Mouse (Mus musculus): ENCODE results near the gene Gm47791.

The Gm47791 gene

DNA sequence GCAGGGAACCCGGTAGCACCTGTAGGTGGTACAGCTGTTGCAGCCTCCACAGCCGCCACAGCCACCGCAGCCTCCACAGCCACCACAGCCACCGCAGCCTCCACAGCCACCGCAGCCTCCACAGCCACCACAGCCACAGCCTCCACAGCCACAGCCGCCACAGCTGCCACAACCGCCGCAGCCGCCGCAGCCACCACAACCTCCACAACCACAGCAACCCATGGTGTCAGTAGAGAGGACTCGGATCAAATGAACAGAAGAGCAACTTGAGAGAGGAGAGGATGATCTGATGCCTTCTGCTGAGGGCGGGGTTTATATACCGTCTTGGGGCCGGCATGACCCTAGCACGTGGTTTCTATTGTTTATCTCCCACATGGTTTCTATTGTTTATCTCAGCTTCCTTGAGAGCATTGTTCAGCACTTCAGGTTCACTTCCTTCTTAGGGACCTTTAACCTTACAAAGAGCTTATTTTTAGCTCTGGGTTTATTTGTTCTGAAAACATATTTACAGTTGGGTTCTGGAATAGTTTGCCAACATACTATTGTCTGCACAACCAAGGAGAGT, at the start of gene Gm47791:
Gene Gm47791, minus strand, starts transcription at position 222 of the 565 bp plus-strand sequence.
- no peak for DNase-seq

DNA sequence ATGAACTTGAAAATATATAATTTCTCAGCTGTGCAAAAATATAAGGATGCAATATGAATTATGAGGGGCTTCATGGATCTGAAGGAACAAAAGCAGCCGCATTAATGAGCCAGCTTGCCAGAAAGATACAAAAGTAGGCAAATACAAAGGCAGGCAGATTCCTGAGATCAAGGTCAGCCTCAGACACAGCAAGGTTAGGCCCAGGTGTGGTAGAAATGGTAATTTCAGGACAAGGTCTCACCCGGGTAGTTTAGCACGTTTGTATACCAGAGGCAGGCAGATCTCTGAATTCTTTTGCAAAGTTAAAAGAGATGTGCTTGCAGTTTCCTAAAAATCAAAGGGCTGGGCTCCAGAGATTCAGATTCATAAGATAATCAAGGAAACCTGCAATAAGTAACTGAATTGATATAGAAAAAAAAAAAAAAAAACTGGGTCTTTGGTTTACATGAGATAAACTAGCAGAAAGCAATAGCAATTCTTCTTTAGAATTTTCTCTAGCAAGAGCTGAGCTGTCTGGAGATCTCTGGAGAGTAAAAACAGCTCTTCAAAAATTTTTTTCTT, 49.7 kb upstream of the Gm47791 start:
- no peak for DNase-seq

DNA sequence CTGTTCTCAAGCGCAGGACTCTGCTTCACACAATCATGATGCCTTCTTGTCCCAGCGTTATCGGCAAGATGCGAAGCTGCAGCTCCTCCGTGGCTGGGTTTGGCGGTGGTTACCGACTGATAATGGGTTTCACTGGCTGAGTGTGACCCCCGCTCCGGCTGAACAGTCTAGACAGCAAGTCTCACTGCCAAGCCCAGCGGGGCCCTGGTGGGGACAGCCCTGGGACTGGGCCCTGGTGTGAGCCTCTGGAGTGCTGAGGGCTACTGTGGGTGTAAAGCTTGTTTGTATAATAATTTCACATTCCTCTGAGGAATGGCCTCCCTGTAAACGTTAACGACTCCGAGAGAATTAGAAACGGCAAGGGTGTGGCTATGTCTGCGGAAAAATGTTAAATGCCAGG, 49.1 kb upstream of the Gm47791 start:
- DNase-seq = no peak

DNA sequence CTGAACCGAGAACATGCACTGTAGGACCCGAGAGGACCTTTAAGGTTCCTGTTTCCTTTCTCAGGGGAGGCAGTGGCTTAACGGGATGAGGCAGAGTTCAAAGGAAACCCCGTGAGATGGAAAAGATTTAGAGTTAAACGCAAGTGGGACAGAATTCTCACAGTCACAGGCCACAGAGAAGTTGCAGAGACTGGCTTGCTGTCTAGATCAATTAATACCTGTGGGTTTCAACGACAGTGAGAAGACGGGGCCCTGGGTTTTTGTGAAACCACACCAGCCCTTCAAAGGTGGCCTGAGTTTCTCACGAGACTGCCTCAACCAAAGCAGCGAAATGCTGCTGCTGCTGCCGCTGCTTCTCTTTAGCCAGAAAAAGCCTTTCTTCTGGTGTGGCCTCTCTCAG, 48.3 kb upstream of the Gm47791 start:
- no peak for DNase-seq

DNA sequence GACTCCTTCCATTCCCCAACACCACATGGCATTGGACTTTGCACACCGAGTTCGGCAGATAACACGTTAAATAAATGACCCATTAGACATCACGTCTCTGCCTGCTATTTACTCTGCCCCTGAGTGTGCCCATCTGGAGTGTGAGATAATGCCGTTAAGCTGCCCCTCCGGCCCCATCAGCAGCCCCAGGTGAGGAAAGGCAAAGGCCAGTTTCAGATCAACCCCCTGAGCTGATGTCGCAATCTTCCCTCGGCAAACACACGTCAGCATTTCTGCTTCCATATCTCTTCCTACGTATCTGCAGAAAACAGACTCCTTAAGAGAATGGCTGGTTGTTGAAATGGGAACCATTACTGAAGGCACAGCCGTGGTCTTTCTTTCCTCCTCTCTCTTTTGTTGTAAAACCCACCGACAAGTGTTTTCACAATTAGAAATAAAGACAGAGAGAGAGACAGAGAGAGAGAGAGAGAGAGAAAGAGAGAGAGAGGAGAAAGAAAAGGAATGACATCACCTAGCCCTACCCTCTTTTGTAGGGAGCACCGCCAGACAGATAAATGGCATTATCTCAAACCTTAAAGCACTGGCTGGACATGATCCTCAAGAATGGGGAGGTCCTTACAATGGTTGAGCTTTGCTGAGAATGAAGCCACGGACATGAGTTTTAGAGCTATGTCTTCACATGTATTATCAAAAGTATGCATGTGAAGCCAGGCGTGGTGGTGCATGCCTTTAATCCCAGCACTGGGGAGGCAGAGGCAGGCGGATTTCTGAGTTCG, 45.1 kb upstream of the Gm47791 start:
- DNase-seq = no peak

DNA sequence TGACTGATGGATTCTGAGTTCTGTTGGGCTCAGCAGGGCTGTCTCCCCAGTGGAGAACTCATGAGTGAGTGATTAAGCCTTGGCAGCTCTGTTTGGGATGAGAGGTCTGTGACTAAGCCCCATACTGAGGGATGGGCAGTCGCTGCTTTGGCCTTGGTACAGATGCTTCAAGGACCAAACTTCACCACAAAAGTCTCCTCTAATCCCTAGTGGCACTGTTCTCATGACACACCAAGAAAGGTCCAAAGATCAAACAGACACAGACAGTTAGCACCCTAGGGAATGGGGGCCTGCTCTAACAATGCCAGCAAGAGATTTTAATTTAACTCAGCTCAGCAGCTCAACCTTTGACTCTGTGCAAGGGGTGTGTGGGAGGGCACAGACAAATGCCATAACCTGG, 40.7 kb upstream of the Gm47791 start:
- no peak for DNase-seq

DNA sequence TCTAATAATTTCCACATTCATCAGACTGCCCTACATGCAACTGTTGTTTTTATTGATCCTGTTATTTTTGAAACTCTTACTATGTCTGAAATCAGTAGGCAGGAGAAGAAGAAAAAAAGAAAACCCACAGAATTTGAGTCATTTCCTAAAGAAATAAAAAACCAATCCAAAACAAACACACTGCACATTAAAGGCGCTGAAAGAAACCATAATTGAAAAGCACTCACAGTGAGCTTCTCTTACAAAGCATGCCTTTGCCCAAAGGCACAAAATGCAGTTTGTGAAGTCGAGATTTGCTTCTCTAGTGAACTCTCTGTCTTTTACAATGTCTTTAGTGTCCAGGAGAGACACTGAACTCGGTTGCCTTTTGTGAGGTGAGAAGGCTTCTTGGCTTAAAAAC, 37.5 kb upstream of the Gm47791 start:
- no peak for DNase-seq

DNA sequence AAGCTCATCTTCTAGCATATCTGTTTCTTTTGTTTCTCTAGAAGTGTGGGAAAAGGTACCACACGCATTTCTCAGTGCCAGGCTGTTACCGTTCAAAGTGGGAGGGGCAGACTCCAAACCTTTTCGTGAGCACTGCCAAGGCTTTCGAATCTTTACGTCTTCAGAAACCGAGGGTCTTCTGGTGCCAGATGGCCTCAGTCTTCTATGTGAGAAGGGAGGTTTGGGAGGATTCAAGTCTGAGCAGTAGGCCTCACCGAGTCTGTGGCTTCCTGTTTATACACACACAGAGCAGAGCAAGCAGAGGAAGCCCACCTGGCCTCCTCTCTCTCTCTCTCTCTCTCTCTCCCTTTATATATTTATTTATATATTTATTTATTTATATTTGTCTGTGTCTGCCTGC, 36.2 kb upstream of the Gm47791 start:
- DNase-seq = peak in 1 of 2 experiments; percentile 17

DNA sequence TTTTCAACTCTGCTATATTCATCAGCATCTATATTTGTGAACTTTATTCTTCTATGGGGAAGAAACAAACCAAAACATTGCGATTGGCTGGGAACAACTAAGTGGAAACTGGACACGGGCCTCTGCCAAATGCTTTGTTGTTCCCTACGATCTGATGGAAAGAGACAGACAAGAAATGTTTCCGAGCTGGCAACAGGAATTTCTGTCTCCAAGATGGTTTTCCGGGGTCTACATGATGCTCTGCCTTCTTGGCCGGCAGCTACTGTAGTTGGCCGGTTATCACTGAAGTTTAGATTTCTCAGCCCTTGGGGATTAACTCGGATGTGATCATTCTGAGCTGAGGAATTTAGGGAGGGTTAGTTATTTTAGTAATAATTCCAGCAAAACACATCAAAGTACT, 35.3 kb upstream of the Gm47791 start:
- no peak for DNase-seq

DNA sequence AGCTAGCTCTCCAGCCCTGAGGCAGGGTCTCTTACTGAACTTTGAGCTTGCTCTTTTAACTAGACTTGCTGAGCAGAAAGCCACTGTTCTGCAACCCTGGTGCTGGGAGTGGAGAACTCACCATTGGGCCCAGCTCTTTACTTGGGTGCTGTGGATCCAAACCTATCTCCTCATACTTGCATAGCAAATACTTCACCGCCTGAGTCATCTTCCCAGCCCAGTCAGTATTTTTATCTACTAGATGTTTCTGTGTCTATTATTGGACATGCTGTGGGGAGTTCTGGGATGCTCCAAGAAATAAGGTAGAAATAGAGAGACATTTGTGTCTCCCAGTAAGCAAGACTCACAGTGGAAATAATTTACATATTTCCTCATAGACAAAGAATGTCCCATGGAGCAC, 33.0 kb upstream of the Gm47791 start:
- DNase-seq = no peak

DNA sequence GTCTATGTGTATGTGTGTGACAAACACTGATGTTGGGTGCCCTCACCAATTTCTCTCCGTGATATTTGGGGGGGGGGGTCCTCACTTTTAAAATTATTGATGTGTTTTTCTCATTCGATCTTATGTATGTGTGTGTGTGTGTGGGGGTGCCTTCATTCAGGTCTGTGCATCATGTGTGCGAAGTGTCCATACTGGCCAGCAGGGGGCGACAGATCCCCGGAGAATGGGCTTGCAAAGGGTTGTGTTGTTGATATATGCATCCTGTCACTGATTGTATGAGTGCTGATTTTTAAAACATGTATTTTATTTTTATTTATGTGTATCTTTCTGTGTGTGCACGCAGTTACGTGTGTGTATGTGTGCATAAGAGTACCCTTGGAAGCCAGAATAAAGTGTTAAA, 32.6 kb upstream of the Gm47791 start:
- DNase-seq = no peak

DNA sequence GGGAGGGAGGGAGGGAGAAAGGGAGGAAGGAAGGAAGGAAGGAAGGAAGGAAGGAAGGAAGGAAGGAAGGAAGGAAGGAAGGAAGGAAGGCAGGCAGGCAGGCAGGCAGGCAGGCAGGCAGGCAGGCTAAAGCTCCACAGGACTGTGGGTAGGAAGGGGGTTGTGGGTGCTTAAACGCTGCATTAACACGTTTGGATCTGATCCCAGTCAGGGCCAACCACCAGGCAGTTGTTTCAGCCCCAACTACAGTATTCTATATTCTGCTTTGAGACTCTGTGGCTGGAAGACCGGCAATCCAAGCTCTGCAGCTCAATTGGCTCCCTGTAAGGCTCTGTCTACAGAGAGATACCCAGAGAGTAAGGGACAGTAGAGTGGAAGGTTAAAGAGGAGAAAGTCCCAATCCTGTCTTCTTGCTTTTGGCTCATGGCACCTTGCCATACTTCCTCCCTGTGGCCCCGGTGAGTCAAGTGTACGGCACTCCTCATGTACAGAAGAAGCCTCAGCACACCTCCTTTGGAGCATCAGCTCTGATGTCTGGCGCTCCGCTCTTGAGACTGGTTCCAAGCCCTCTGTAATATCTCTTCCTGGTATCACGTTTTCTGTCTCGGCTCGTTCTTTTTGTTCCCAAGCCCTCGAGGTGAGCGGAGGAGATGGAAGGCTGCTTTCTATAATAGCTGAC, 30.2 kb upstream of the Gm47791 start:
- no peak for DNase-seq

DNA sequence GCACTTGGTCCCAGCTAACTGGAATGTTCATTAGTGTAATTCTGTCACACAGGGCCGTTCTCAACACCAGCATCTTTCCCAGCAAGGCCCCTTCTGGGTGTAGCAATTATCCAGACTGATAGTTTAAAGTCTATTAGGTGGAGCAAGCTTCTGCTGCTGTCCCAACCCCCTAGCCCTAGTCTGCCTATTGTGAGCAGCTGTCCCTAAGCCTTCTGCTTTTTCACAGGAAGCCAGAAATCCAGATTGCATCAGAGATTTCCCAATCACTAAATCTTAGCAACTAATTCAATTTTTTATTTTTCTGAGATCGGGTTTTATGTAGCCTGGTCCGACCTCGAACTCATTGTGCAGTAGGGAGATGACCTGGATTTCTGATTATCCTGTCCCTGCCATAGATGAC, 27.9 kb upstream of the Gm47791 start:
- no peak for DNase-seq

DNA sequence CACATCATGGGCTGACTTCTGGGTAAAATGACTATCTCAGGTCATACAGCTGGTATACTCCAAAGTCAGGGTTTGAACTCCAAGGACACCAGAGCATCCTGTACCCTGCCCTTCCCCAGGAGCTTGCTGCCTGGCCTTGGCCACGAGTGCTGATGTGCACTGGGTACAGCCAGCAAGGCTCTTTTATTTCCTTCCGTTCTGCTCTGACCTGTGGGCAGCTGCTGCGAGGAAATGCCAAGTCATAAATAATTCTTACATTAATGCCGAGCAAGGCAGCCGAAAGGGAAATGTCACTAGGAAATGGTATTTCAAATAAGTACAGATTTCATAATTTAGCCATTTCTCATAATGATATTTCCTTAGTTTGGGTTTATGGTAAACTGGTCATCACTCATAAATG, 27.3 kb upstream of the Gm47791 start:
- DNase-seq = no peak

DNA sequence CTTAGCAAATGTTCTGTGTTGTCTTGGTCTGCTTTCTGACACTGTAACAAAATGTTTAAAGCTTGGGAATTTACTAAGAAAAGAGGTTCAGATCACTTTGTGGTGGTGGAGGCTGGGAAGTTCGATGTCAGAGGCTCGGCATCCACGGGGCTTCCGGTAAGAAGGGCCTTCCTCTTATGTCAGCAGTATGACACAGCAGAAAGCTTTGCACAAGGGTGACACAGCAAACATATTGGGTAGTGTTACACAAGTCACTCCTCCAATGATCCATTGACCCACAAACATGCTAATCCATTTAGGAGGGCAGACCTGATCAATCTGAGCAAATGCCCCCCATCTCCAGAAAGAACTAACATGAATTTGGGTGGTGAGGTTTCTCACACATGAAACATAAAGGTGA, 26.0 kb upstream of the Gm47791 start:
- no peak for DNase-seq

DNA sequence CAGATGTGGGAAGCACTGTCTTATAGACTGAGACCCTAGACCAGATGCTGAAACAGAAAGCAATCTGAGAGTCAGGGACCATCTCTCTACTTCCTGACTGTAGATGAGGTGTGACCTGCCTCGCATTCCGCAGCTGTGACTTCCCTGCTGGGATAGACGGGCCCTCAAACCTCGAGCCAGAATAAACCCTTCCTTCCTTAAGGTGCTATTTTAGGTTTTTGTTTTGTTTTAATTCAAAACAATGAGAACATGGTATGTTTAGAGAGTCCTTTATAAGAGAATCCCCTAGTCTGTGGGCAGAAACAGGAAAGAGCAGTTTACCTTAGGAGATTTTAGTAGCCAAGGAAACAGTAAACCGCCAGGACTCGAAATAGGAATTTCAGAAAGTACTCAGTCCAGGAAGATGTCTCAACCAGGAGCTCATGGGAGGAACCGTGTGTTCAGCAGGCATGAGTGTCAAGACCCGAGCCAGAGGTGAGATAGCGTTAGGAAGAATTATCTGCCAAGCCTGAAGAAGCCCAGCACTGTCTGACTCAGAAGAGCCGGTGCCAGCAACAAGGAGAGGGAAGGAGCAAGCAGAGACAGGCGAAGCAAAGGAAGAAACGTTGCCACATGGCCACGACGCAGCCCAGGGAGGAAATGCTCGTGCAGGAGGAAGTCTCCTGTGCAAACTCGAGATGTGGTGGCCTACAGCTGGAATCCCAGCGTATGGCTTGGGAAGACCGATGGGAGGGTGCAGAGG, 24.8 kb upstream of the Gm47791 start:
- no peak for DNase-seq

DNA sequence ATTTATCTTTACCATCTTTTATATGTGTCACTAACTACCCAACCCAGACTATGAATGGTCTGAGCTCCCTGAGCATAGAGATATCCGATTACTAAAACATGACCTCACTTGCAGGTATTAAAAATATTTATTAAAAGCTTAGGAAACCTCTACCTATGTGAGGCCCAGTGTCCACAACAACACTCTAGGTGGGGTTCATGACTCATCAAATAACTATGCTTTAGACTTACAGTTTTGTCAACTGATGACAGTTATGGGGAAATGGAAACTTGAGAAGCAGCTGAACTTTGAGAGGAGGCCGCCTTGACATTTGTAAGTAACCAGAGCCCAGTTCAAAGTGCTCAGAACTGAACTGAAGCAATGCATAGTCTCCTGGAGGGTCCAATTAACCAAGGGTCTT, 24.2 kb upstream of the Gm47791 start:
- DNase-seq = no peak

DNA sequence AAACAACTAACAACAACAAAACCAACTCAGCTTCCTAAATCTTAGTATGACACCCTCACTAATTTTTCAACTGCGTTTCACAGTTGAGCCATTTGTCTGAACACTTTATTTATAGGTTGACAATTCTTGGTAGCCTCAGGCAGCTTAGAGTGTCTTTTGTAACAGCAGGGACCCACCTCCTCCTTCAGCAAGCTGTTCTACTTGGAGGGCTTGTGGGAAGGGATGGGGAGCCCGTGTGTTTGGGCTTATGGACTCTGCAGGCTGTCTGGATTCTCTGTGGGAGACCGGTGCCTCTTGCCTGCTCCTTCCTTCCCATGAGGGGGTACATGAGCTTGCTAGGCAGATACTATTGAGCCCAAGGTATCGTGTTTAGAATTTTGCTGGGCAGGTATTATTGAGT, 22.9 kb upstream of the Gm47791 start:
- no peak for DNase-seq

DNA sequence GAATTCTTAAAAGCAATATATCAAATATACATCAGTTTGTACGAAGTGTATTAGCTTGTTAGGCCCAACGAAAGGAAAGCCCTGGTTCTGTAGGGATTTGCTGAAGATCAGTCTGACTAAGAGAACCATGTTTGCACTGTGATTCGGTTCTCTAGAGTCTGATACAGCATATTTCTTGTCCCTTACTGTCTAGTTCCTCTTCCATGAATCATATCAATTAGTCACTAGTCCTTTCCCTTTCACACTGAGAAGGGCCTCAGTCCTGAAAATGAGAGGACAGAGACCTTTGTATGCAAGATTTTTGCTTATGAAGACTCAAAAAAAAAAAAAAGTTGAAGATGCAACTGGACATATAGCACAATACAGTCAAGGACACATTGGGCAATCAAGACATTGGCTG, 22.1 kb upstream of the Gm47791 start:
- DNase-seq = no peak

DNA sequence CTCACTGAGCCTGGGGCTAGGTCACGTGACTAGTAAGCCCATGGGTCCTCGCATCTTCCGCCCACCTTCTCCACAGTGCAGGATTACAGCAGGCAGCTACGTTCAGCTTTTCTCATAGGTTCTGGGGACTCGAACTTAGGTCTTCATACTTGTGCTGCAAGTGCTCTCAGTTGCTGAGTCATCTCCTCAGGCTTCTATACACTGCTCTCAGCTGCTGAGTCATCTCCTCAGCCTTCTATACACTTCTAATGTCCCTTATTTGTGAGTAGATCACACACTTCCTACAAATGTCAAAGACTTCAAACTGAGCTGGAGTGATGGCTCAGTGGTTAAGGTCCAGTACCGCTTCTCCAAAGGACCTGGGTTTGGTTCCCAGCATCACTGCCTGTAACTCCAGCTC, 21.2 kb upstream of the Gm47791 start:
- DNase-seq = no peak

DNA sequence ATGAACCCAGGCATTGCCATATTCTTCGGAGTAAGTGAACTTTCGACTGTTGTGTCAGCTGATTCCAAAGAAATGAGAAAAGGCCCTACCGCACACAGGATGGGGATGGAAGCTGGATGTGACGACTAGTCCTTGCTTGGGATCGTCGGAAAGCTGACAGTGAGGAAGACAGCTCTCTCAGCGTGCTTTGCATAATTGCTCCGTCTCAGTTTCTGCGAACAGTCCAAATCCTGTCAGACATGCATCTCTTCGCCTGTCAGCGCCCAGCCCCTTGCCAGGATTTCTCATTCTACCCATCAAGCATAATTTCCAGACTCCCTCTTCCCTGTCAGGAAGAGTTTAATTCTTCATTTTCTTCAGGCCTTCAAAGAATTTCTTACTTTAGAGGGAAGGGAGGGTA, 20.1 kb upstream of the Gm47791 start:
- no peak for DNase-seq

DNA sequence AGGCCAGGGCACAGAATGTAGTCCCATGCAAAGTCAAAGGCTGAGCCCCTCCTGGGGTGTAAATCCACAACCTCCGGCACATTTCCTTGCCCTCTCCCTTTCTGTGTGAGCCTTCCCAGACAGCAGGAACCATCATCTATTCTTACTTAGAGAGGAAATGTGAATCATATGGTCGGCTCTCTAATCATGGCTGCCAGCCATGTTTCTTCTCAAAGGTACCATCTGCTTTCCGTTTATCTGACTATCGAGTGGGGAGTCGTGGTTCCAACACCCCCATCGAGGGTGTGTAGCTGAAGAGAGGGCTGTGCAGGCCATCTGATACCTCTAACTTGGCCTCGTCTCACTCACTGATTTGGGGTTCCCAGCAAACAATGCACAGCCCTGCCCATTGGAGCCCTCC, 17.0 kb upstream of the Gm47791 start:
- DNase-seq = no peak

DNA sequence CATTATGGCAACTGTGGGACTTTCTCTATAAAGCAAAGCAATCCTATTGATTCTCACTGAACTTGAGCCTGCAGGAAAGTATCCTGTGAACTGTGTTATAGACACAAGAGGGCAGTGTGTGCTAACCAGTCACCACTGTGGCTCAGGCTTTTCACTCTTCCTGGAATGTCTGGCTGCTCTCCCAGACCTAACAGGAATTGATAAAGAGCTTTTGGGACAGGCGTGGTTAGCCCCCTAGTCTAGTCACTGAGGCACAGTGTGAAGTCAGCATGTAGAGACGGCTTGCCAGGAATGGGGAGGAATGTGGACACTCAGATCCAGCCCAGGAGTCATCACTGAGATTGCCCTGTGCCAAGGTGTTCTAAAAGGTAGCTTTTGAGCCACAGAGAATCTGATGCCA, 16.4 kb upstream of the Gm47791 start:
- peak in 1 of 2 experiments; percentile 8 for DNase-seq
